Mouse (Mus musculus): ENCODE measurements around the gene Blvrb.

Blvrb gene

DNA sequence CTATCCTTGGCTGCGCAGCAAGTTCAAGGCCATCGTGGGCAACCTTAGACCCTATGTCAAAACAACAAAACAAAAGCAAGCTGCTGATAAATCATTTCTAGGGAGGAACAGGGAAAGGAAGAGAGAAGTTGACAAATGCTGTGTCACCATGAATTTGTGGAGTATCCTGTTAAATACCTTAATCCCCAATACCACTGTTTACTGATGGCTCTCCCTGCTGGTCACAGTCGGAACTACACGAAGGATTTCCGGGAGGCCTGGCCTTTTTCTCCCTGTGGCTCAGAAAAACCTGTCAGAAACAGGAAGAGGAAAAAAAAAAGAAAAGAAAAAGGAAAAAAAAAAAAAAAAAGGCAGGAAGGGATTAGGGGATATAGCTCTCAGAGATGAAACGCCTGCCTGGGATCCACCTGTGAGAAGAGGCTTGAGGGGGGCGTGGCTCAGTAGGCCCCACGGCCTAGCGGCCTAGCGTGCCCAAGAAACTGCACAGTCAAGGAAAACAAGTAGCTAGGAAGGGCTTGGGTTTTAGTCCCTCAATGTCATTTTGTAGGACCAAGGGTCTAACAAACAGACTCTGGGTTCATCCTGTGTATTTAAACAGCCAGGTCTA lies 1.6 kb downstream of the Blvrb start:
- no peak for DNase-seq (ENCODE audit: low spot score)

DNA sequence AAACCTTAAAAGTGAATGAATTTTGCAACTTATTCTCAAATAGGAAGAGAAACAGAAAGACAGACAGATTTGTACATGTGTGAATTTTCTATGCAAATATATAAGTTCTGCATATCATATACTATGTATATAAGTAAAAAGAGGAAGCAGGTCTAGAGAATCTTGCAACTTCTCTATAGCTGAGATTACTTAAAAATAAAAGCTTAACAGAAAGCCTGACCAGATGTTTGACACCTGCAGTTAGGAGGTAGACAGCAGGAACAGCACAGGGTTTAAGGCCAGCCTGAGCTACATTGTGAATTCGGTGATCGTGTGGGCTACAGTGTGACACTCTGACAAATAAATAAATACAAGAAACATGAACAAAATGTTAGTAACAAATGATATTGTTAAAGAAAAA lies 3.6 kb downstream of the Blvrb start:
- DNase-seq (ENCODE audit: low spot score) = no peak

DNA sequence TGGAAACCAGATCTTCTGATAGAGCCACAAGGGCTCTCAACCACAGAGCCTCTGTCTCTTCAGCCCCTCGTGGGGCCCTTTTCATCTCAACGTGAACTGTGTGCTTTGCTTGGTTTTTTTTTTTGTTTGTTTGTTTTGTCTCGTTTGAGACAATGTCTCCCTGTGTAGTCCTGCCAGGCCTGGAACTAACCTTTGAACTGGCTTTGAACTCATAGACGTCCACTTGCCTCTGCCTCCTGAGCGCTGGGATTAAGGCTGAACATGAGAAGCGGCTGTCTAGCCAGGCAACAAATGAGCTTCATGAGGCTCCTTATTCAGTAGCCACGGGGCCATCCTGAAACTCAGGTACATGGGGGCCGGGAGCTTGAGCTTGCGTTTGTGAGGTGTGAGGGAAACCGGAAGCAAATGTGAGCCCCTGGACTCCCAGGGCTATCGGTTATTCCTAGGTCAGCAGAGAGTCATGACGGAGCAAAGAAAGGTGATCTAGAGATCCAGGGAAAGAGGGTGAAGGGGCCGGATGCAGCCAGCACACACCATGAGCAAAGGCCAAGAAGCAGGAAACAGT lies 4.5 kb downstream of the Blvrb start:
- DNase-seq (ENCODE audit: low spot score) = no peak

DNA sequence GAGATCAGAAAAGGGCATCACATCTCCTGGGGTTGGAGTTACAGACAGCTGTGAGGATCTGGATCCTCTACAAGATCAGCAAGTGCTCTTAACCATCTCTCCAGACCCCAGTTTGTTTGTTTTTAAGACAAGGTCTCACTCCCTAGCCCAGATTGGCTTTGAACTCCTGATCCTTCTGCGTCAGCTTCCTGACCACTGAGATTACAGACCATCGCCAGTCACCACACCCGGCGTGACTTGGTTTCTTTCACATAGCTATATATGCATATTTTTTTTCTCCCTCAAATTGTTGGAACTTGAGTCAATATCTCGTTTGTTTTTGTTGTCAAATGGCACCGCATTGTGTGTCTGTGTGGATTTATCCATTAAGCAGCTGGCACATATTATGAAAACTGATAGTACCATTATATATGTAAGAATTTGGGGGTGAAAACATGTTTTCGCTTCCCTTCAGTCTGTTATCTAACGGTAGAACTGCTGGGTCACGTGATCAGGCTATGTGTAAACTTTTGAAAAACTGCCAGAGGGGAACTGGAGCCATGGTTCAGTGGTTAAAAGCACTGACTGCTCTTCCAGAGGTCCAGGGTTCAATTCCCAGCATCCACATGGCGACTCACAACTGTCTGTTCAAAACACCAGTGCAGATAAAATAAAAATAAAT lies 6.8 kb downstream of the Blvrb start:
- DNase-seq (ENCODE audit: low spot score) = no peak

DNA sequence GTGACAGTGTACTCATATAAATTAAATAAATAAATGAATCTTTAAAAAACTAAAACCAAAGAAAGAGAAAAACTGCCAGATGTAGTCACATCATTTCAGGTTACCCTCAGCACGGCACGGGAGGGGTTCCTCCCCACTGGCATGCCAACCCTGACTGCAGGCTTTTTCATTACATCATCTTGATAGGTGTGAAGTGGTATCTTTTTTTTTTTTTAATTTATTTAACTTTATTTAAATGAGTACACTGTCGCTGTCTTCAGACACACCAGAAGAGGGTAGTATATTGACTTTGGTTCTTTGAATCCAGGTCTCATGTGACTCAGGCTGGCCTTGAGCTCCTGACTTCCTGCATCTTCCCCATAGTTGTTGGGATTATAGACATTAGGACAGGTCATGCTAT lies 7.5 kb downstream of the Blvrb start:
- no peak for DNase-seq (ENCODE audit: low spot score)

DNA sequence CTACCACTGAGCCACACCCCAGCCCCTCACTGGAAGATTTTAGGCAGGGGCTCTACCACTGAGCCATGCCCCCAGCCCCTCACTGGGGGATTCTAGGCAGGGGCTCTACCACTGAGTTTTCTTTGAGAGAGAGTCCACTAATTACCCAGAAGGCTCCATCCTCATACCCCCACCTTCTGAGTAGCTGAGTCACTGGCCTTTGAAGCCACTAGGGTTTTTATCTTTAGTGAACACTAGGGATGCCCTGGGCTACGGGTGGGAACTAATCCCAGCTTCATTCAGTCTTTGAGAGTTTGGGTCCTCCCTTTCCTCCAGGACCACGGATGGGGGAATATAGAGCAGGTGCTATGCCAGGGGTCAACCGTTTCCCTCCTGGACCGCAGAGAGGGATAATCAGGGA lies 10.8 kb downstream of the Blvrb start:
- no peak for DNase-seq (ENCODE audit: low spot score)

DNA sequence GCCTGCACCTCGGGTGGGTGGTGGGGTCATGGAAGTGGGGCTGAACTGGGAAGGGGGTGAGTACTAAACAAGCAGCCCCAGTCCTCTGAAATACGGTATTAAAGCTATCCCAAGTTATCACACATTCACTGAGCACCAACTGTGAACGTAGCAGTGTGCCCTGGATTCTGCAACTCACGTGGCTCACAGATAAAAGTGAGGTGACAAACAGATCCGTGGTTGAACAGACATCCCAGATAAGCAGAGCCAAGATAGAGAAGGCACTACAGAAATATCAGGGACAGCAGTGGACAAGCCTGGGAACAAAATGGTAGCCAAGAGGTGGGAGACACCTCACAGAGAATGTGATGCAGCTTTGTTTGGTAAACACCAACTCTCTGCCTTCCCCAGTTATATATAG lies 11.9 kb downstream of the Blvrb start:
- DNase-seq (ENCODE audit: low spot score) = no peak

DNA sequence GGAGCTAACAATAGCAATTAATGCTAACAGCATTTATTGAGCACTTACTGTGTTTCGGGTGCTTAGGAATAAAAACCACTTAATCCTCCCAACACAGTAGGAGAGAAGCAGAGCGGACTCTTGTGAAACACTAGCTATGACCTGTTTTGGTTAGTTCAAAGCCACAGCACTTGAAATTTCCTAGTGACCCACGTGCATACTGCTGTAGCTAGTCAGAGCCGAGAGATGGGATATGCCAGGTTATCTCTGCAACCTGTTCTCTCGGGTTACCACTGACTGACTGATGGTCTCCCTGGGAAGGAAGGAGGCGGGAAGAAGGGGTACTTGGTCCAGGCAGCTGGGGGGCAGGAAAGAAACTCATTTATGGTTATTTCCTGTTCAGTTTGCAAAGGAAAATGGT lies 12.7 kb downstream of the Blvrb start:
- DNase-seq (ENCODE audit: low spot score) = no peak

DNA sequence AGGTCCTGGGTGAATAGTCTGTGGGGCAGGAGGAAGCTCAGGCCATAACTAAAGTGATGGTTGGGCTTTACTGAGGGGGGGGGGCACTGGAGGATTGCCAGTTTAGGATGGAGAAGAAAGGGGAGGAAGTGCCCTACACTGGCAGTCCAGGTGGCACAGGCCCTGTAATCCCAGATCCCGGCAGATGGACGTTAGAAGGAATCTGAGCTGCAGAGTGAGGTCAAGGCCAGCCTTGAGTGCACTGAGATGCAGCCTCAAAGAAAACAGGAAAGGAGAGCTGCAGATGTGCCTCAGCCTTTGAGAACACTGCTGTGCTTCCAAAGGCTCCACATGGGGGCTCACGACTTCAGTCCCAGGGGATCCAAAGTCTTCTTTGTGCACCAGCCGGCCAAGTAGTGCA lies 19.9 kb downstream of the Blvrb start:
- DNase-seq (ENCODE audit: low spot score) = no peak

DNA sequence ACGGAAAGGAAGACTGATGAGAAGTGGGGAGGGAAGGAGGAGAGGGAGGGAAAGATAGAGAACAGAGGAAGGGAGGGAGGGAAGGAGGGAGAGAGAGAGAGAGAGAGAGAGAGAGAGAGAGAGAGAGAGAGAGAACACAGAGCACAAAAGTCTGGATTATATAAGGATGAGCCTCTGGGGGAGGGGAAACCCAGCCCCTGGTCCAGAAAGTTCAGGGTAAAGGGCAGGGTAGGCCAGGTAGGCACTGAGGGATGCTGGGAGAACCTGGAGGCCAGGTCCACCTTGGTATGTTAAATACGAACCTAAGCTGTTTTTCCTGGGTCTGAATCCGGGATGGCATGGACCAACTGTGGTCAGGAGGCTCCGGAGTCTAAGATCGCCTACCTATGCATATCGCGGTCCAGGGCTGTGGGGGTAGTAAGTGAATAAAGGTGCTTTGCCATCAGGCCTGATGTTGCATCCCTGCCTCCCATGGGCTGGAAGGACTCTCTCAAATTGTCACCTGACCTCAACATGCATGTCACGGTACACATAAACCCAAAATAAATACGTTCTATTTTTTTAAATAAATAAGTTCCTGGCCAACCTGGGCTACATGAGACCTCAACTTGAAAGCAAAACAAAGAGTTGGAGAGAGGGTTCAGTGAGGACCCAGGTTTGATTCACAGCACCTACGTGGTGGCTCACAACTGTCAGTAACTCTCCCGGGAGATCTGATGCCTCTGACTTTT lies 23.8 kb downstream of the Blvrb start:
- no peak for DNase-seq (ENCODE audit: low spot score)

DNA sequence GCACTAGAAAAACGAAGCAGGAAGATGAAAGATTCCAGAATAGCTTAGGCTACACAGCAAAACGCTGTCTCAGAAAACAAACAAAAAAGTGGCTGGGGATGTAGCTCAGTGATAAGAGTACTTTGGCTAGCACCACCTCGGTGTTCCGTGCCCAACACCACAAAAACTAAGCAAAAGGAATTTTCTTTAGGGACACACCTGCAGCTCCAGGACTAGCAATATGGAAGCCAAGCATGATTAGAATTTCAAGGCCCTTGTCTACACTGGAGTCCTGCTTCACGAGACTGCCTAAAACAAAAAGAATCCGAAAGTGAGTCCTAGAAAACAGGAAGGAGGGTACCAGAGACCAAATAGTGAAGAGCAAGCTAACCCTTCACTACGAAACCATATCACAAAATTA lies 24.8 kb downstream of the Blvrb start:
- no peak for DNase-seq (ENCODE audit: low spot score)

DNA sequence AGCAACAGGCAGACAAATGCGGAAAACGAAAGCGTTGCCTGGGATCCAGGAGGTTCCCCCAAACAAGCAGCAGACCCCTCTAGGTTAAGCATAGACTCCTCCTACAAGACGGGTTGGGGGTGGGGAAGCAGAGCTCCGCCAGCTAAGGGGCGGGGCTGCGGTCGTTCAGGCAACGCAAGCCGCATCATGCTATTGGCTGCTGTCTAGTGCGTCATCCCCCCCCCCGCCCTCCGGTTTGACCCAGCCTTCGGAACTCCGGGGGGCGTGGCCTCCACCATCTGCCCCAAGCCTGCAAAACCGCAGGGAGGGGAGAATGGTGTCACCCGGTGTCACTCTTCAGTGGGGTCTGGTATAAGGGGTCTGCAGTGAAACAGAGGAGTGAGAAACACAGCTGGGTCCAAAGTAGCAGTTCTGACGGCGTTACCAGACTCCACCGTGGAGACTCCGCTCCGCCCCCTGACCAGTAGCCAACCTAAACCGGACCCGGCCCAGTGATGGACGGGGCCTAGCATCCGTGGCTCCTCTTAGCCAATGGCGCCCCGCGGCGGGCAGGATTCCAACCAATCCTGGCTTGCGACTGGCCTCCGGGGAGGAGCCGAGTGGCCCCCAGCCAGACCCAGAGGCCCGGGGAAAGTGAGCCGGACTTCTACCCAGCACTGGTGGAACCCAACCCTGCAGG lies 25.5 kb downstream of the Blvrb start, which contains the start of gene Sertad3:
TSS of gene Sertad3 (plus strand) at position 613 of the 679 bp plus-strand sequence.
- DNase-seq (ENCODE audit: low spot score) = peak; percentile 98

DNA sequence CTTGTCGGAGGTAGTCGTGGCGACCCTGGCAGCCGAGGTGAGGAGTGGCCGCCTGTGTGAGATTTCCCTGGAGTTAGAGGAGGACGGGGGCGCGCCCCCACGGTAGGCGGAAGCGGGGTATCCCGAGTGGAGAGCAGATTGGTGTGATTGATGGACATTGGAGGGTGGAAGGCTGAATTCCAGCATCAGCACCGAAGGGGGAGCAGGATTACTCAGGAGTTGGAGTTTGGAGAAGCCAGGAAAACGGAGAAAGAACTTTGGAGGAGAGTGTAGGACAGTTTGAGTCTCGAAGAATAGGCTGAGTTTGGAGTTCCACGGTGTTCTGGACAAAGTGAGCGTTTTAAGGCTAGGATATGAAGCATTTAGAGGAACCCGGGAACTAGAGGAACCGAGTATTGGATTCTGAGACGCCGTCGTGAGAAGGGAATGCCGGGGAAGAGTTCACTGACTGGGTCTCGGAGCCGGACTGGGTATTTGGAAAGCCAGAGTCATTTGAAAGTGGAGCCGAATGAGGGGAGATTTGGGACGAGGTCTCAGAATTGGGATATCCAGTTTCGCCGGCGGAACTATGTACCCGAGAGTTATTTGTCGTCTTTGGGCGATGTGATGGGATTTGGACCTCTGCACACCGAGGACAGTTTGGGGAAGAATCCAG lies 26.2 kb downstream of the Blvrb start:
- DNase-seq (ENCODE audit: low spot score) = no peak

DNA sequence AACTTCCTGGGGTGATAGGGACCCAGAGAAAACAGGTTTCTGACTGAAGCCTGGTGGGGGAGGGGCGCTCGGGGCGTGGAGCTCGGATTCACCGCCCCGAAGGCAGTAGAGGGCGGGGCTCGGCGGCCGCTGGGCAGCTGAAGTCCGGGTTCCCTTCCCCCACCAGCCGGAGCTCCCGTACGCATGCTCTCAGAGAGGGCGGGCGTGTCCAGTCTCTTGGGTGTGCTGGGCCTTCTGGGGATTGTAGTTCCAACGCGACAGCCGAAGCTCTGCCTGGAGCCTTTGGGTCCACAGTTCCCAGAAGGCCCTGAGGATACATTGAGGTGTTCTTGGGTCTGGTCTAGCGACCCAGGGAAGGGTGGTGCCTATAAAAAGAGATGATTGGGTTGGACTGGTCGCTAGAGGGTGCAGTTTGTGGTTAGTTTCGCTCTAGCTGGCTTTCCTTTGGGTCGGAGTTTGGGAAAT lies 26.7 kb downstream of the Blvrb start:
- DNase-seq (ENCODE audit: low spot score) = peak; percentile 99

DNA sequence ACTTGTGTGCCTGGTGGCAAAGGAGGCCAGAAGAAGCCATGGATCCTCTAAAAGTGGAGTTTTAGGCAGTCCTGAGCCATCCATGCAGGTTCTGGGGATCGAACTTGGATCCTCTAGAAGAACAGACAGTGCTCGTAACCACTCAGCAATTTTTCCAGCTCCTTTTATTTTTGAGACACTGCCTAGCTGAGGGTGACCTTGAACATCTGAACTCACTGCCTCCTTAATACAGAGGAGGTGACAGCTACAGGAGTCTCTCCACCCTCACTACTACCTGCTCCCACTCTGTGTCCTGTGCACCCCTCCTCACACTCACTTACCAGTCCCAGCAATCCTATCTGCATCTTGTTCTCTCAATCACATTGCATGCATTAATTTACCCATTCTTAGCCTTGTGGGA lies 27.8 kb downstream of the Blvrb start:
- DNase-seq (ENCODE audit: low spot score) = no peak

DNA sequence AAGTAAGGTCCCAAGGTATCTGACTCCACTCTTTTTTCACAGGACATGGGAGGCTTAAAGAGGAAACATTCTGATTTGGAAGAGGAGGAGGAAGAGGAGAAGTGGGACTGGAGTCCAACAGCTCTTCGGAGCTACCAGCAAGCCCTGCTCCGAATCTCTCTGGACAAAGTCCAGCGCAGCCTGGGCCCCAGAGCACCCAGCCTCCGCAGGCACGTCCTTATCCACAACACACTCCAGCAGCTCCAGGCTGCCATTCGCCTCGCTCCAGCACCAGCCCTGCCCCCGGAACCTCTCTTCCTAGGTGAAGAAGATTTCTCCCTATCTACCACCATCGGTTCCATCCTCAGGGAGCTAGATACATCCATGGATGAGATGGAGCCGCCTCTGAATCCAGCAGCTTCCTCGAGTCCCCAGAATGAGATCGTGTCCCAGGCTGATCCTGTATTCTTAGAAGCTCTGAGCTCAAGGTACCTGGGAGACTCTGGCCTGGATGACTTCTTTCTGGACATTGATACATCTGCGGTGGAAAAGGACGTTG lies 28.4 kb downstream of the Blvrb start:
- DNase-seq (ENCODE audit: low spot score) = no peak

DNA sequence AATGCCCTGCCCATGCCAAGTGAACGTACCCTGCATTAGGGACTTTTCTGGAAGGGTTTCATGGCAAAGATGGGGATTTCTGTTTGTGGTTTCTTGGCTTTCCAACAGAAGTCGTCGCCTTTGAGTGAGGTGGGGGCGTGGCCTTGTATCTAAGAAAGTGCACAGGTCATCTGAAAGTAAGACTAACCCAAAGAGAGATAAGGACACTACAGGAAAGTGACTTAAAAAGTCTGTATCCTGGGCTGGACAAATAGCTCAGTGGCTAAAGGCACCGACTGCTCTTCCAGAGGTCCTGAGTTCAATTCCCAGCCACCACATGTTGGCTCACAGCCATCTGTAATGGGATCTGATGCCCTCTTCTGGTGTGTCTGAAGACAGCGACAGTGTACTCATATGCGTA lies 30.8 kb downstream of the Blvrb start:
- no peak for DNase-seq (ENCODE audit: low spot score)

DNA sequence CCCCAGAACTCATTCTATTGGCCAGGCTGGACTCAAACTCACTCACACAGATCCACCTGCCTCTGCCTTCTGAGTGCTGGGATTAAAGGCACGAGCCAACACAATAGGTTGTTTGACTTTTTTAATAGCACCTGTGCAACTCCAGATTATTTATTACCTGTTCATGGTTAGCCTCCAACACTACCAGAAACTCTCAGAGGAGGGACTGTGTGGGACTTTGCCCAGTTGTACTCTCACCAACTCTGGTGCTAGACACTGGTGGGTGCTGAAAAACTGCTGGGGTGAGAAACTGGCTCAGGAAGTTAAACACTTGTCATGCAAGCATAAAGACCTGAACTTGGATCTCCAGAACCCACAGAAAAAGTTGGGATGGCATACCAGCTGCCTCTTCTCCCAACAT lies 32.0 kb downstream of the Blvrb start:
- DNase-seq (ENCODE audit: low spot score) = no peak

DNA sequence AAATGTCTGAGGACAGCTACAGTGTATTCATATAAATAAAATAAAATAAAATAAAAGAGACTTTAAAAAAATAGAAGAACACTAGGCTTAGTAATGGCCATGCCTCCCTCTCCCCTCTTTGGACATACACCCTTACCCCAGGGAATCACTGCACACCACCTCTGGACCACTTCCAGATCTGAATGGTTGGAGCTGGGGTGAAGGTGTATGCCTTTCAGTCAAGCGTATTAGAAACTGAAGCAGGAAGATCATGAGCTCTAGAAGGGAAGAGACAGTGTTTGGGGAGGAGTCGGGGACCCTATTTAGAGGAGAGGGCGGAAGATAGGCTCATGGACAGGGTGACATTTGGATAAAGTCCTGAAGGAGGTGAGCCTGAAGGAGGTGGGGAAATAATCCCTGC lies 32.7 kb downstream of the Blvrb start:
- DNase-seq (ENCODE audit: low spot score) = no peak

DNA sequence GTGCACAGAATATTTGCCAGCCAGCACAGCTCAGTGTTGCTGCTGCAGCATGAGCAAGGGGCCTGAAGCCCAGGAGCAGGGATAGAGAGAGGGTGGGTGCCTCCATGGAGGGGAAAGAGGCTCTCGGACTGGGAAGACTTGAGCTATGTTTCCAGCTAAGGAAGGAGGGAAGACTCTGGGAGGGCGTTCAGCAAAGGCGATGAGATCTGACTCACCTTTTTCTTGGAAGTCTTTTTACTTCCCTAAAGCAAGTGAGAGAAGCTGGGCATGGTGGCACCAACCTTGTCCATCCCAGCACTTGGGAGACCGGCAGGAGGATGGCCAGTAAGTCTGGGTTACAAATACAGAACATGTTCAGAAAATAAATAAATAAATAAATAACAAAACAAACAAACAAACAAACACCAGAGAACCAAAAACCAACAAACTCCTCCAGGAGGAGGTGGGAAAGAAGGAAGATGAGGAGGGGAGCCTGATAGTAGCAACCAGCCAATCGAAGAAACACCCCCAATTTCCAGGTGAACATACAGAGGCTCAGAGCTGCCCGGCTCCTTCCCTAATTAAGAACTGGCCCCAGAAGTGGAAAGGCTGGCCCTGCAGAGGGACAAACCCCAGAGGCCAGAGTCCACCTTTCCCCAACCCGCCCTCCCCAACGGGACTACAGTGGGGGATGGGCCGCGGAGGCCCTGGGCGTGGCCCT lies 33.3 kb downstream of the Blvrb start:
- DNase-seq (ENCODE audit: low spot score) = no peak

DNA sequence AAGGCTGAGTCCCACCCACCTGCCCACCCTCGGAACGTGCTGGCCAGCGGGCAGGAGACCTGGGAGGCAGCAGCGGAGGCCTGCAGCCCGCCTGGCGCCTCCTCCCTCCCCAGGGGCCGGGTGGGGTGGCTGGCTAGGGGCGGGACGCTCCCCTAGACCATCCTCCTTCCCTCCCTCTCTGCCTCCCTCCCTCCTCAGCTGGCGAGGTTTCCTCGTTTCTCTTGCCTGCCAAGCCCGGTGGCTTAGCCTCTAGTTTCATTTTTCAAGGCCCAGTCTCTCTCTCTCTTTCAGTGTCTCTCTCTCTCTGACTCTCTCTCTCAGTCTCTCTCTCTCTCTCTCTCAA lies 33.8 kb downstream of the Blvrb start:
- DNase-seq (ENCODE audit: low spot score) = peak; percentile 96

All from ovary, adult 18-20 months (tissue).